Mouse (Mus musculus) testis, adult 2 months (tissue): ENCODE data around the gene Zfp652.

ENCODE experiments used
- CTCF ChIP-seq: fragments of 200-500 bp; IDR thresholded peaks from 2 replicates; pipeline ENCODE4 v1.5.1; 2012; ENCODE audit warnings: low read depth, mild to moderate bottlenecking, inconsistent platforms, low read length, moderate library complexity; ENCODE audit not compliant: control insufficient read depth, insufficient read depth, insufficient replicate concordance
- POLR2A ChIP-seq: fragments of 200-500 bp; IDR thresholded peaks from 2 replicates; pipeline ENCODE4 v1.6.1; 2012; ENCODE audit warnings: low read depth, mild to moderate bottlenecking, inconsistent platforms, low read length, moderate library complexity; ENCODE audit not compliant: control insufficient read depth

- TF ChIP-seq POLR2A (no peak), CTCF (no peak)
These were observed 34.3 kb downstream of the Zfp652 start for GRCm38 (mm10) chr11:95746821-95747220.
